Mouse (Mus musculus): ENCODE measurements at regions not wholly inside any gene's neighbourhood (a gene's known extent, or its start where the extent isn't known, plus 50 kb on each side); places are given as distances from the start of the nearest gene placed in this dataset.

DNA sequence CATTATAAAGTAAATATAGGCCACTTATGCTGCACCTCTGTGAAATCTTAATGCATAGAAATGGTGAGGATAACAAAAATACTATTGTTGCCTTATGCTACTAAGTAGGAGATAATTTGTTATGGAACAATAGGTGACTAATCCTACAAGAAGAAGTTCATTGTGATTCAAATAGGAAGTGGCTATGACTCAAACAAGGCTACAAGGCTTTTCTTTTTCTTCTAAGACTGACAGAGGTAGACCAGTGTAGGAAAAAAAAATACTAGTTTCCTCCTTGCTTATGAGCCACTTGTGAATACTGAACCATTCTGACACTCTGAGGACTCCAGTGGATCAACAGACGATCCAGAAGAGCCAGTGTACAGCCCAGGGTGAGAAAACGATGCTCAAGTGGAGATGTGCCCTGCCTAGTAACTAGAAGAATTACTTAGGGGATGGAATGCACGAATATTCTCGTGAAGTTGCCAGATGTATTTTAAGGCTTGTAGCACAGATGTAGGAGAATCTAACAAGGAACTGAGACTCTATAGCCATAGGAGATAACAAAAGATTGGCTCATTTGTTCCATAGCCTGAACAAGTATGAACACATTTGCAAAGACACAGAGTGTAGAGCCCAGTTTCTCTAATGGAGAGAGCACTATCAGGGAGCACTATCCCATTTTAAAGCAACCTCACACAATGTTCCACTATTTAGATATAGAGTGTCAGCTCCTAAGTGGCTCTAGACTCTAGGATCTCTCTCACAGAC is 60.3 kb downstream of the Fzd1 start:
- WGBS: 54% methylated on average over 4 of the region's 4 CpGs
- DNase-seq (ENCODE audit: low spot score): no peak
- no peaks in the 10 kb centered on the region for H3K4me1 ChIP-seq (ENCODE audit: control insufficient read depth, insufficient read depth, low read length)
- H3K9ac ChIP-seq (ENCODE audit: low read length): no peak overlapping the region
- H3K4me2 ChIP-seq (ENCODE audit: low read length): no peak overlapping the region
- ATAC-seq: no peak
- no peak overlapping the region for H3K4me3 ChIP-seq (ENCODE audit: low read depth, low read length)
- no peaks in the 10 kb centered on the region; the same call in 1 of the 2 replicates for H3K9me3 ChIP-seq (replicated peaks; ENCODE audit: control insufficient read depth, low read length)
- H3K27ac ChIP-seq (ENCODE audit: low read depth, low read length): no peak overlapping the region
- no peaks in the 10 kb centered on the region for H3K36me3 ChIP-seq (ENCODE audit: control insufficient read depth, insufficient read depth, low read length)
- no peaks in the 10 kb centered on the region for H3K27me3 ChIP-seq (replicated peaks; ENCODE audit: control insufficient read depth, insufficient read depth, low read length)

GRCm38 (mm10) chr5:4696701-4697100 is 61.1 kb downstream of the Fzd1 start:
- no peak overlapping the region for H3K9ac ChIP-seq (ENCODE audit: low read length)
- H3K4me3 ChIP-seq (ENCODE audit: low read depth, low read length): no peak overlapping the region
- H3K4me1 ChIP-seq (ENCODE audit: control insufficient read depth, insufficient read depth, low read length): no peaks in the 10 kb centered on the region
- H3K9me3 ChIP-seq (replicated peaks; ENCODE audit: control insufficient read depth, low read length): no peaks in the 10 kb centered on the region; the same call in 1 of the 2 replicates
- H3K27ac ChIP-seq (ENCODE audit: low read depth, low read length): no peak overlapping the region
- H3K36me3 ChIP-seq (ENCODE audit: control insufficient read depth, insufficient read depth, low read length): no peaks in the 10 kb centered on the region
- no peak overlapping the region for H3K4me2 ChIP-seq (ENCODE audit: low read length)
- ATAC-seq (no peak), DNase-seq (ENCODE audit: low spot score) (no peak)
- no peaks in the 10 kb centered on the region for H3K27me3 ChIP-seq (replicated peaks; ENCODE audit: control insufficient read depth, insufficient read depth, low read length)

- no peak for ATAC-seq
- Histone ChIP-seq H3K9me3 (replicated peaks; ENCODE audit: control insufficient read depth, low read length) (no peaks in the 10 kb centered on the region), H3K9ac (ENCODE audit: low read length) (no peak overlapping the region), H3K4me1 (ENCODE audit: control insufficient read depth, insufficient read depth, low read length) (0 out of 2 replicates have a peak, but pooled peaks cover 2% of the 10 kb centered on the region), H3K4me2 (ENCODE audit: low read length) (no peak overlapping the region), H3K27me3 (replicated peaks; ENCODE audit: control insufficient read depth, insufficient read depth, low read length) (no peaks in the 10 kb centered on the region), H3K36me3 (ENCODE audit: control insufficient read depth, insufficient read depth, low read length) (no peaks in the 10 kb centered on the region), H3K27ac (ENCODE audit: low read depth, low read length) (no peak overlapping the region), H3K4me3 (ENCODE audit: low read depth, low read length) (no peak overlapping the region)
- WGBS: 74% methylated on average over 2 of the region's 2 CpGs
- no peak for DNase-seq (ENCODE audit: low spot score)
Measured at GRCm38 (mm10) chr5:4689130-4689529, 68.7 kb downstream of the Fzd1 start.

GRCm38 (mm10) chr5:4675316-4675715 is 82.5 kb downstream of the Fzd1 start:
- H3K4me2 ChIP-seq (ENCODE audit: low read length): no peak overlapping the region
- no peak overlapping the region for H3K27ac ChIP-seq (ENCODE audit: low read depth, low read length)
- DNase-seq (ENCODE audit: low spot score): no peak
- no peak overlapping the region for H3K4me3 ChIP-seq (ENCODE audit: low read depth, low read length)
- no peaks in the 10 kb centered on the region for H3K27me3 ChIP-seq (replicated peaks; ENCODE audit: control insufficient read depth, insufficient read depth, low read length)
- H3K36me3 ChIP-seq (ENCODE audit: control insufficient read depth, insufficient read depth, low read length): no peaks in the 10 kb centered on the region
- H3K9me3 ChIP-seq (replicated peaks; ENCODE audit: control insufficient read depth, low read length): no peaks in the 10 kb centered on the region
- 92% methylated on average over 2 of the region's 2 CpGs for WGBS
- no peak overlapping the region for H3K9ac ChIP-seq (ENCODE audit: low read length)
- no peak for ATAC-seq
- no peaks in the 10 kb centered on the region for H3K4me1 ChIP-seq (ENCODE audit: control insufficient read depth, insufficient read depth, low read length)

- ATAC-seq: peak; percentile 29; the same call in 1 of the 2 replicates
- no peak overlapping the region for H3K4me2 ChIP-seq (ENCODE audit: low read length)
- no peak overlapping the region for H3K27ac ChIP-seq (ENCODE audit: low read depth, low read length)
- H3K27me3 ChIP-seq (replicated peaks; ENCODE audit: control insufficient read depth, insufficient read depth, low read length): no peaks in the 10 kb centered on the region
- H3K36me3 ChIP-seq (ENCODE audit: control insufficient read depth, insufficient read depth, low read length): no peaks in the 10 kb centered on the region
- 0 out of 2 replicates have a peak, but pooled peaks cover 1% of the 10 kb centered on the region for H3K4me1 ChIP-seq (ENCODE audit: control insufficient read depth, insufficient read depth, low read length)
- H3K9me3 ChIP-seq (replicated peaks; ENCODE audit: control insufficient read depth, low read length): no peaks in the 10 kb centered on the region
- H3K9ac ChIP-seq (ENCODE audit: low read length): no peak overlapping the region
- no peak overlapping the region for H3K4me3 ChIP-seq (ENCODE audit: low read depth, low read length)
- WGBS: 83% methylated on average over 12 of the region's 12 CpGs
- no peak for DNase-seq (ENCODE audit: low spot score)
Measured at GRCm38 (mm10) chr5:4666381-4666780, 91.5 kb downstream of the Fzd1 start.

DNA sequence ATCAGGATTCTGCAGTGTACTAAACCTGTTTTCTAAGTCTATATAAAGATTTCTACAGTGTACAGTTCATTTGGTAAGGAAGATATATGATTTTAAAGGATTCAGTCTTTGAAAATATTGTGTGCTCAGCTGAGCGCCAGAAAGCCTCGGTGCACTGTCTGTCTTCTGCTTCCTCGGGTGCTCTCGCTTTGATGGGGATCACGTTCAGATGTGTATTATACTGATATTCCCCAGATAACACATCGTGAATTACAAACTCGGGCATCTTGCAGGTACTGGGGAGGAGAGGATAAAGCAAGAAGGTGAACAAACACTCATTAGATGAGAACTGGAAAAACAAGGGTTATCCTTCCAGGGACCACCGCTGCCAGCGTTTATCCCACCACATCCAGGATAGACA is 91.9 kb downstream of the Fzd1 start:
- Histone ChIP-seq H3K27me3 (replicated peaks; ENCODE audit: control insufficient read depth, insufficient read depth, low read length) (no peaks in the 10 kb centered on the region), H3K27ac (ENCODE audit: low read depth, low read length) (no peak overlapping the region), H3K4me1 (ENCODE audit: control insufficient read depth, insufficient read depth, low read length) (0 out of 2 replicates have a peak, but pooled peaks cover 2% of the 10 kb centered on the region), H3K4me2 (ENCODE audit: low read length) (no peak overlapping the region), H3K4me3 (ENCODE audit: low read depth, low read length) (no peak overlapping the region), H3K9me3 (replicated peaks; ENCODE audit: control insufficient read depth, low read length) (no peaks in the 10 kb centered on the region), H3K9ac (ENCODE audit: low read length) (no peak overlapping the region), H3K36me3 (ENCODE audit: control insufficient read depth, insufficient read depth, low read length) (no peaks in the 10 kb centered on the region)
- ATAC-seq (no peak), DNase-seq (ENCODE audit: low spot score) (no peak)
- WGBS: 81% methylated on average over 9 of the region's 9 CpGs

GRCm38 (mm10) chr5:4664918-4665317 is 92.9 kb downstream of the Fzd1 start:
- DNase-seq (ENCODE audit: low spot score) (no peak), ATAC-seq (no peak)
- Histone ChIP-seq H3K9ac (ENCODE audit: low read length) (no peak overlapping the region), H3K27ac (ENCODE audit: low read depth, low read length) (no peak overlapping the region), H3K4me3 (ENCODE audit: low read depth, low read length) (no peak overlapping the region), H3K27me3 (replicated peaks; ENCODE audit: control insufficient read depth, insufficient read depth, low read length) (no peaks in the 10 kb centered on the region), H3K36me3 (ENCODE audit: control insufficient read depth, insufficient read depth, low read length) (no peaks in the 10 kb centered on the region), H3K4me2 (ENCODE audit: low read length) (no peak overlapping the region), H3K4me1 (ENCODE audit: control insufficient read depth, insufficient read depth, low read length) (0 out of 2 replicates have a peak, but pooled peaks cover 2% of the 10 kb centered on the region), H3K9me3 (replicated peaks; ENCODE audit: control insufficient read depth, low read length) (no peaks in the 10 kb centered on the region)
- WGBS: 84% methylated on average over 4 of the region's 4 CpGs

DNA sequence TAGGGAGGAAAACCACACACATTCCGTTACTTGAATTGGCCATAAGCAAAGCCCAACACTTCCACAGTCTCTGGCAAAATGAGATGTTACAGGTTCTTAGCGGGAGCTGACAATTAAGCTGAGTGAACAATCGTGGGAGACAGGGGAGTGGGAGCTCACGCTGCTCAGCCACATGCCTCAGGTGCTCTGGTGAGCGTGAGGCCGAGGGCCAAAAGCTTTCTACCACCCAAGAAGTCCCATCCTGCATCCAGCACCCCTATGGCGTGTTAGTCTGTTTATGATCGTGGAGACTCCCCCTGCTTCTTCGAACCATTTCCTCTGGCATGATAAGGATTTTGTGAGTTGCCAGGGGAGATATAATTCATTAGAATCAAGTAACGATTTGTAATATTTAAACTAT is 93.3 kb downstream of the Fzd1 start:
- Histone ChIP-seq H3K4me3 (ENCODE audit: low read depth, low read length) (no peak overlapping the region), H3K4me1 (ENCODE audit: control insufficient read depth, insufficient read depth, low read length) (0 out of 2 replicates have a peak, but pooled peaks cover 2% of the 10 kb centered on the region), H3K4me2 (ENCODE audit: low read length) (no peak overlapping the region), H3K9me3 (replicated peaks; ENCODE audit: control insufficient read depth, low read length) (no peaks in the 10 kb centered on the region), H3K27ac (ENCODE audit: low read depth, low read length) (no peak overlapping the region), H3K27me3 (replicated peaks; ENCODE audit: control insufficient read depth, insufficient read depth, low read length) (no peaks in the 10 kb centered on the region), H3K36me3 (ENCODE audit: control insufficient read depth, insufficient read depth, low read length) (no peaks in the 10 kb centered on the region), H3K9ac (ENCODE audit: low read length) (no peak overlapping the region)
- 67% methylated on average over 10 of the region's 10 CpGs for WGBS
- DNase-seq (ENCODE audit: low spot score) (no peak), ATAC-seq (no peak)

- no peaks in the 10 kb centered on the region for H3K36me3 ChIP-seq (ENCODE audit: control insufficient read depth, insufficient read depth, low read length)
- H3K9ac ChIP-seq (ENCODE audit: low read length): no peak overlapping the region
- ATAC-seq (no peak), DNase-seq (ENCODE audit: low spot score) (no peak)
- H3K9me3 ChIP-seq (replicated peaks; ENCODE audit: control insufficient read depth, low read length): no peaks in the 10 kb centered on the region
- H3K27me3 ChIP-seq (replicated peaks; ENCODE audit: control insufficient read depth, insufficient read depth, low read length): no peaks in the 10 kb centered on the region
- WGBS: 54% methylated on average over 6 of the region's 6 CpGs
- no peak overlapping the region for H3K4me2 ChIP-seq (ENCODE audit: low read length)
- no peak overlapping the region for H3K27ac ChIP-seq (ENCODE audit: low read depth, low read length)
- 0 out of 2 replicates have a peak, but pooled peaks cover 2% of the 10 kb centered on the region for H3K4me1 ChIP-seq (ENCODE audit: control insufficient read depth, insufficient read depth, low read length)
- no peak overlapping the region for H3K4me3 ChIP-seq (ENCODE audit: low read depth, low read length)
Measured at GRCm38 (mm10) chr5:4662198-4662585, 95.6 kb downstream of the Fzd1 start.
